Mouse (Mus musculus): ENCODE data around the gene Ndc80.

GRCm38 (mm10) chr17:71526711-71527564 is at the start of gene Ndc80:
- no peak for TF ChIP-seq POLR2A (IDR thresholded peaks at IDR 0.05; ENCODE audit: extremely low read depth, insufficient read depth, low read length)
- no peak for TF ChIP-seq CTCF (IDR thresholded peaks at IDR 0.05; ENCODE audit: low read depth, low read length)
